Mouse (Mus musculus) gastrocnemius, postnatal 25 days (tissue): ENCODE results near the gene Tubb5. TPM values are rescaled to one million over a fixed set of nuclear protein-coding genes. Genes with fewer than 3 reads are reported as not detected.
A peak's percentile ranks its signal among the peaks of the same experiment; 100 is the strongest.

Experiments
- DNase-seq: peaks from one replicate; pipeline ENCODE4 v3.0.0; 2022
- total RNA-seq, 2 experiments: library from RNA; stranded (reverse); gene quantifications; 1 replicate in 1 of 2; 2 replicates in 1 of 2; pipeline ENCODE4 v1.2.3; 2021

Tubb5 gene
- total RNA-seq, 2 experiments from 2014 or later, result 39.2 to 54.5 TPM

GRCm38 (mm10) chr17:35829737-35830136 is 8.4 kb downstream of the Tubb5 start:
- DNase-seq, result peak; percentile 74

GRCm38 (mm10) chr17:35825109-35825850 is 12.8 kb downstream of the Tubb5 start:
- DNase-seq, result no peak

- DNase-seq, result no peak
These were observed 13.7 kb downstream of the Tubb5 start for GRCm38 (mm10) chr17:35824402-35824801.

- peak; percentile 87 for DNase-seq
These were observed 14.9 kb downstream of the Tubb5 start, which contains the start of gene Flot1 for GRCm38 (mm10) chr17:35822964-35823937. Gene Flot1 (plus strand): TSS chr17:35823230.

GRCm38 (mm10) chr17:35822564-35822963 is 15.5 kb downstream of the Tubb5 start:
- DNase-seq, result no peak

- DNase-seq, result peak; percentile 85
These were observed 16.4 kb downstream of the Tubb5 start, which contains the start of gene Ier3 for GRCm38 (mm10) chr17:35821439-35822430. Gene Ier3 (plus strand): TSS chr17:35821684.

- no peak for DNase-seq
These were observed 18.0 kb downstream of the Tubb5 start for GRCm38 (mm10) chr17:35820111-35820510.

- no peak for DNase-seq
These were observed 20.9 kb downstream of the Tubb5 start for GRCm38 (mm10) chr17:35817226-35817625.

GRCm38 (mm10) chr17:35816686-35817085 is 21.4 kb downstream of the Tubb5 start:
- no peak for DNase-seq

- no peak for DNase-seq
These were observed 22.3 kb downstream of the Tubb5 start for GRCm38 (mm10) chr17:35815836-35816235.

- DNase-seq, result no peak
These were observed 23.4 kb downstream of the Tubb5 start for GRCm38 (mm10) chr17:35814678-35815077.

GRCm38 (mm10) chr17:35813653-35814052 is 24.5 kb downstream of the Tubb5 start:
- DNase-seq, result no peak

GRCm38 (mm10) chr17:35813245-35813647 is 24.9 kb downstream of the Tubb5 start:
- peak; percentile 89 for DNase-seq

- DNase-seq, result no peak
These were observed 25.4 kb downstream of the Tubb5 start for GRCm38 (mm10) chr17:35812736-35813135.

- DNase-seq, result no peak
These were observed 25.8 kb downstream of the Tubb5 start for GRCm38 (mm10) chr17:35812307-35812706.

GRCm38 (mm10) chr17:35810900-35811648 is 27.0 kb downstream of the Tubb5 start:
- DNase-seq, result no peak

- DNase-seq, result no peak
These were observed 28.7 kb downstream of the Tubb5 start for GRCm38 (mm10) chr17:35809395-35809794.

GRCm38 (mm10) chr17:35808073-35808472 is 30.0 kb downstream of the Tubb5 start:
- peak; percentile 87 for DNase-seq

- DNase-seq, result no peak
These were observed 34.2 kb downstream of the Tubb5 start for GRCm38 (mm10) chr17:35803858-35804399.

- DNase-seq, result no peak
These were observed 35.1 kb downstream of the Tubb5 start for GRCm38 (mm10) chr17:35803020-35803419.
